Mouse (Mus musculus): Measurements from ENCODE around the gene 6330409D20Rik.

6330409D20Rik gene

DNA sequence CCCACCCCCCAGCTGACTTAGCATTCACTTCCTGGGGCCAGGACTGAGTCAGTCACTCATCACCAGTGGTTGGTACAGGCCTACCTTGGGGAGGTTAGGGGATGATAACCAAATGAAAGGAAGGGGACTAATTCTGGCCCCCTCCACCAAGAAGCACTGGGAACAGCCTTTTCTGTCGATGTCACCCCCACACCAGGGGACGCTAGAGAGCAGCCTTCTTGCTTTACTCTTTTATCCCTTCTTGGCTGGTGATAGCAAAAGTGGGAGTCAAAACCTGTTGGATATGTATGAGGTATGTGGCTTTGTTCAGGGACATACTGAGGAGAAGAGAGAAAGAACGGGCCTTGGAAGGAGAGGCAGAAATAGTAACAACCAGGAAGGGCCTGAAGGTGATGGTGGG is 22.5 kb upstream of the 6330409D20Rik start:
- no peak for TF ChIP-seq GATA4 (IDR thresholded peaks at IDR 0.05; ENCODE audit: insufficient replicate concordance, low read length)

DNA sequence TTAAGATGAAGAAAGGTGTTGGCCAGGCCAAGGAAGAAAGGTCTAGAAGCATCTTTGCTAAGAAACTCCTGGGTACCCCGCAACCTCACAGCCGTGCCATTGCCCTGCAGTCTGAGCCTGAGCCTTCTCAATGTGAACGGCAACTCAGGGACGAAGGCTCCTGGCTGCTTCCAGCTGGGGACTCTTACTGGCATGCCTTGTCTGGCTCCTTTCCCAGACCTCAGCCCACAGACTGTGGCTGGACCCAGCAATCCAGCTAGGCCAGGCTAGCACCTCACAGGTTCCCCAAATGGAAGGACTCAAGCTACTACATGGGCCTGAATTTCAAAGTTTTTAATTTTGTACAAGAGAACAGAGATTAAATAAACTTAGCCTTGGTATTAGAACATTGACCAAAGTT is 21.0 kb upstream of the 6330409D20Rik start:
- no peak for TF ChIP-seq GATA4 (IDR thresholded peaks at IDR 0.05; ENCODE audit: insufficient replicate concordance, low read length)

DNA sequence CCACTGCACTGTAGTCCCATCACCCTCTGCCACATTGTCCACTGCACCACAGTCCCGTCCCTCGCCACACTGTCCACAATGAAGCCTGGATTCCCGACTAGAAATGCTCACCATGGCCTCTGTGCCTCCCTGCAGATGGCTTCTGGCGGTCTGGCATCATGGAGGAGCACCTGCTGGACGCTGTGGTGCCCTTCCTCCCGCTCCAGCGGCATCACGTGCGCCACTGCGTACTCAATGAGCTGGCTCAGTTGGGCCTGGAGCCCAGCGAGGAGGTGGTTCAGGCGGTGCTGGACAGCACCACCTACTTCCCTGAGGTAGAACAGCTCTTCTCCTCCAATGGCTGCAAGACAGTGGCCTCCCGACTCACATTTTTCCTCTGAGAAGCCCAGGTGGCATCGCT is 20.5 kb upstream of the 6330409D20Rik start:
- TF ChIP-seq GATA4 (IDR thresholded peaks at IDR 0.05; ENCODE audit: insufficient replicate concordance, low read length), result no peak

DNA sequence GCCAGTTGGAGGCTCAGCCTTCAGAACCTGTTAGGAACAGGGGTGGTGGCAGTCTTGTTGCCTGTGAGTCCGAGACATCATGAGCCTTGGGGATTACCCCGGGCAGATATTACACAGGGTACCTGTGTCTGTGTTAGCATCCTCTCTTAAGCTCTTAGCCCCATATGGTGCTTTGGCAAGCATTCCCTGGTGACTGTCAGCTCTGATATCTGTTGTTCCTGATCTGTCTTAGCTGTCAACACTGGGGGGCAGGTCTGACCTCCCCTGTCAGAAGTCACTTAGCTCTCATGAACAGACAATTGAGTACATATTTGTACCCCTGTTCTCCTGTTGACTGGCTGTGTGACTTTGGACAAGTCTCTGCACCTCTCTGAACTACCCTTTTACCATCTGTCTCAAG is 18.2 kb upstream of the 6330409D20Rik start:
- no peak for TF ChIP-seq GATA4 (IDR thresholded peaks at IDR 0.05; ENCODE audit: insufficient replicate concordance, low read length)

DNA sequence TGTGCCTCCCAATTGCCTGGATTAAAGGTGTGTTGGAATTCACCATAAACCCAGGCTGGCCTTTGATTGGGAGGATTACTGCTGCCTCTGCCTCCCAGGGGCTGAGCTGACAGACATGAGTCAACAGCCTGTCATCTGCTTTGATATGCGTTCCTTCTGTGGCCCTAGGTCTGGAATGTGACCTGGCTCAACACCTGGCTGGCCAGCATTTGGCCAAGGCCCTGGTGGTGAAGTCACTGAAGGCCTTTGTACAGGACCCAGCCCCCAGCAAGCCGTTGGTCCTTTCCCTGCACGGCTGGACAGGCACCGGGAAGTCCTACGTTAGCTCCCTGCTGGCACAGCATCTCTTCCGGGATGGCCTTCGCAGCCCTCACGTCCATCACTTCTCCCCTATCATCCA is 17.7 kb upstream of the 6330409D20Rik start:
- no peak for TF ChIP-seq GATA4 (IDR thresholded peaks at IDR 0.05; ENCODE audit: insufficient replicate concordance, low read length)

DNA sequence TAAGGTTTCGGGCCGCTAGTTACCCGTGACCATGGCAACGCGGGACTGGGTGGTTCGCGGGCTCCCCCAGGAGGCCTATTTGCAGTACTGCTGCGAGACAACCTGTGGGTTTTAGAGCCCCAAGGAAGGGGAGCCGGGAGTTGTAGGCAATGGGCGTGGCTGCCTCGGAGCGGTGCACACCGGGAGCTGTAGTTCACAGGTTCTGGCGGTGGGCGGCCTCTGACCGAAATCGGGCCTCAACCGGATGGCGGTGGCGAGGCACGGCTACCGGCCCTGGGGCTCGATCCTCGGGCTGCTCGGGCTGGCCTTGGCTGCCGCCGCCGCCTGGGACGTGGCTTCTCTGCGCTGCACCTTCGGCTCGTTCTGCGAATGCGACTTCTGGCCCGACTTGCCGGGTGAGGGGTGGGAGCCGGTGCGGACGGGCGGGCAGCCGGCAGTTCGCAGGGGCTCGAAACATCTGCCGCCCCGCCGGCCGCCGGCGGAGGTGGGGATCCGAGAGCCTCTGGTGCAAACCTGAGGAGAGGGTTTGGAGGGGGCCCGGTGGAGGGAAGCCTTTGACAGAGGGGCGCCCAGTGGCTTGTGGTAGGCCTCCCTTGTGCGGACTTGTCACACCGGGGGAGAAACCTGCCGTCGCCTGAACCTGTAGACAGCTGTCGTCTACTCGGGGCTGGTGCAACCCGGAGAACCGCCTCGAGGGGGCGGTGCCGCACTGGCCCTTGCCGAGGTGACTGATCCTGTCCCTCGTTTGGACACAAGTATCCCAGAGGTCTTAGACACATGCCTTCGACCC is 16.4 kb upstream of the 6330409D20Rik start, which contains the start of gene Tor2a:
Gene Tor2a, plus strand, starts transcription at position 179 of the 790 bp plus-strand sequence.
- no peak; the same call in 1 of the 2 replicates for TF ChIP-seq GATA4 (IDR thresholded peaks at IDR 0.05; ENCODE audit: insufficient replicate concordance, low read length)

DNA sequence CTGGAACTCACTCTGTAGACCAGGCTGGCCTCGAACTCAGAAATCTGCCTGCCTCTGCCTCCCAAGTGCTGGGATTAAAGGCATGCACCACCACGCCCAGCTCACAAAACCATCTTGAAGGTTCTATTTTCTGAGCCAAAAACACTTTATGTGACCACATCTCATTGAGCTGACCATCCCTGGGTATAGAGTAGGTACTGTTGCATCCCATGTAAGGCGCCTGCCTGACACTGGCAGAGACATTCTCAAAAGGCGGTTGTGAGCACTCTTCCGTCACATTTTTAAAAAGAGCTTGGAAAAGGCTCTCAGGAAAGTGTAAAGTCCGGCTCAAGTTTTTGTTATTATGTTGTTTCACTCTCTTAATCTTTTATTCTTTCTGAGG is 15.8 kb upstream of the 6330409D20Rik start:
- TF ChIP-seq GATA4 (IDR thresholded peaks at IDR 0.05; ENCODE audit: insufficient replicate concordance, low read length), result no peak

DNA sequence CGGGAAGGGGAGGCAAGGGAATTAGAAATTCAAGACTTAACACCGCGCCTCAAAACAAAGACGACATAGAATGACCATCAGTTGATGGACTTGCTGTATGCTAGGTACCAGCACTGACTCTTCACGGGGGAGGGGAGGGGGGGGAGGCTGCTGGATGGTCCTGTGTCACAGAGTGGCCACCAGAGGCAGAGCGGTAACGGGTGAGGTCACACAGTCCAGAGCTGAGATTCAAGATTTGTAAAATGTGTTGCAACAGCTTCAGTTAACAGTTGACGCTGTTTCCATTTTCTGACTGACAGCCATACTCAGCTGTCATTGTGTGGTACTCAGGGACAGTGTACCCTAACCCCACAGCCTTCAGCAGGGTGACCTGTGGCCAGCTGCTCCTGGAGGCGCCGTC is 11.4 kb upstream of the 6330409D20Rik start:
- no peak for TF ChIP-seq GATA4 (IDR thresholded peaks at IDR 0.05; ENCODE audit: insufficient replicate concordance, low read length)

DNA sequence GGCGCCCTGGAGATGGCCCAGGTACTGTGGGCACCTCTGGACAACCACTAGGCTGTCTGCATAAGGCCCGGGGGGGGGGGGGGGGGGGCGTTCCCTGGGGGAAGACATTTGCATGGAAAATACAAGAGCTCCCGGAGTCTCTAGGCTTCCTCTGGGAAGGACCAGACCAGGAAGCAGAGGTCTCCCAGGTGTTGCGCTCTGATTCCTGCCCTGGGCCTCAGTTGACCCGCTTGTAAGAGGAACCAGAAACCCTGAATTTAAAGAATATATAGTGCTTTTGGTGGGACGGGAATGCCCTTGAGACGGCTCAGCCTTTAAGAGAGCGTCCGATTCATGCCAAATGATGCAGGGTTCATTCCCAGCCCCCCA is 10.8 kb upstream of the 6330409D20Rik start:
- no peak for TF ChIP-seq GATA4 (IDR thresholded peaks at IDR 0.05; ENCODE audit: insufficient replicate concordance, low read length)

DNA sequence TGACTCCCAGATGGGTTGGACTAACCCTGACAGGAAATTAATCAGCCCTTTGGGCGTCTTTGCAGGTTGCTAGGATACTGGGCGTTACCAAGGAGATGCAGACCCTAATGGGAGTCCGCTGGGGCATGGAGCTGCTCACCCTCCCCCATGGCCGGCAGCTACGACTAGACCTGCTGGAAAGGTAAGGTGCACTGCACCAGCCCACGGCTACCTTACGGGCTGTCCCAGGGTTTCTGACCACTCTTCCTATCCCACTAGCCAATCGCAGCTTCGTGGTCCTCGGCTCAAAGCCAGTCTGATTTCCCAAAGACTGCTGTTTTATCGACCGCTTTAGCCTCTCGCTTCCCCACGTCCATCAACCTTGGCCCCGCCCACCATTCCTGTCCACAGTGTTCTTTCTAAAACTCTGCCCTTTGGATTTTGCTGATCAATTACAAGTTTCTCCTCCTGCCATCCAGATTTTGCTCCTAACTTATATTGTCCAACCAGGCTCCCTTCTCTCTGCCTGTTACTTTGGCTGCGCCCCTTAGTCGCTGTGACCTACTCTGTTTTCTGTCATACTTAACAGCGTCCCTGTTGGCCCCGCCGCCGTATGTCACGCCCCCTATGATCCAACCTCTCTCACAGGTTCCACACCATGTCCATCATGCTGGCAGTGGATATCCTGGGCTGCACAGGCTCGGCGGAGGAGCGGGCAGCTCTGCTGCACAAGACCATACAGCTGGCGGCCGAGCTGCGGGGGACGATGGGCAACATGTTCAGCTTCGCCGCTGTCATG is 10.3 kb upstream of the 6330409D20Rik start:
- no peak for TF ChIP-seq GATA4 (IDR thresholded peaks at IDR 0.05; ENCODE audit: insufficient replicate concordance, low read length)

DNA sequence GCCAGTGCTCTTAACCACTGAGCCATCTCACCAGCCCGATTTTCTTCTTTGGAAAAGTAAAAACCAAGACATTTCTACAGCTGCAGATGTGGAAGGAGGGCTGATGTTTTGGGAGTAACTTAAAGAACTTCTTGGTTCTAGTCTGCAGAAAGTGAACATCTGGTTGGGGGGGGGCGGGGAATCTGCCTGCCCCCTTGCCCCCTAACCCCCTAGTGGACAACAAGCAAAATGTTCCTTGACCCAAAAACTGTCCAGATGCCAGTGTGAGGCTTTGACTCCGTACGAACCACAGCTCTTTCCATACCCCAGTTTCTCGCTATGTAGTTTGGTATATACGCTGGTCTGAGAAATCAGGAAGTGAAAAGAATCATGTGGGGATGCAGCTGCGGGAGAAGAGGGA is 9.4 kb upstream of the 6330409D20Rik start:
- no peak for TF ChIP-seq GATA4 (IDR thresholded peaks at IDR 0.05; ENCODE audit: insufficient replicate concordance, low read length)

DNA sequence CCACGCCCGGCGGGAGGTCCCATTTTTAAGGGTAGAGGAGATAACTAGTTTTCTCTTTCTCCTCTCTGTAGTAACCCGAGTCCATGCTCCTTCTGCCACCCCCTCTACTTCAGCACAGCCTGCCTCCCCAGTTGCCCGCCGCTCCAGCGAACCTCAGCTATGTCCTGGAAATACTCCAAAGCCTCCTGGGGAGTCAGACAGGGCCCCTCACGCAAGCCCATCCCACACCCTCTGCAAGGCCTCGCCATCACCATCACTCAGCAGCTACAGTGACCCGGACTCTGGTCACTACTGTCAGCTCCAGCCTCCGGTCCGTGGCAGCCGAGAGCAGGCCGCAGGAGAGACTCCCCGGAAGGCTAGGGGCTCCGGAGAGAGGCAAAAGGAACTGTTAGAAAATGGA is 8.3 kb upstream of the 6330409D20Rik start:
- TF ChIP-seq GATA4 (IDR thresholded peaks at IDR 0.05; ENCODE audit: insufficient replicate concordance, low read length), result no peak

DNA sequence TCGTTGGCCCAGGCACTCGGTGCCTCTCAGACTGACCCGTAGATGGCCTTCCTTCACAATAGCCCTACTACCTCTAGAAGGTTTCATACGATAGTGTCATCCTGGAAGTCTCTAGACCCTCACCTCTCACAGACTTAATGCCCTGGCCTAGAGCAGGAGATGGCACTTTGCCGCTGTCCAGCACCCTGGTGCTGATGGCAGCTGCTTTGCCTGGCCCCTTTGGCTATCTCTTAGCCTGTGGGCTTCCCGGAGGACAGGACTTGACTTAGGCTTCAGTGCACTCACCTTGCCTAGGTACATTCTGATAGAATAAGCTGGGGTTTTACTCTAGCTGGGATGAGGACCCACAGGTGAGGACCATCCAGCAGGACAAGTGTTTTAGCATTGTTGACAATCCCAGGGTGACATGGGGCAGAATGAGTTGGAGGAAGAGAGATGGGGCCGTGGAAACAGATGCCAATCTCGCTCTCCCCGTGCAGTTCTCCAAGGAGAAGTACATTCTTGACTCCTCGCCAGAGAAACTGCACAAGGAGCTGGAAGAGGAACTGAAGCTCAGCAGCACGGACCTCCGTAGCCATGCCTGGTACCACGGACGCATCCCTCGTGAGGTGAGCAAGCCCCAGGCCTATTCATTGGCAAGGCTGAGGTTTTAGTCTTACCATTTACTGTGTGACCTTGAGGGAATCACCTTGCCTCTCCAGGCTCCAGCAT is 3.6 kb upstream of the 6330409D20Rik start:
- no peak for TF ChIP-seq GATA4 (IDR thresholded peaks at IDR 0.05; ENCODE audit: insufficient replicate concordance, low read length)

DNA sequence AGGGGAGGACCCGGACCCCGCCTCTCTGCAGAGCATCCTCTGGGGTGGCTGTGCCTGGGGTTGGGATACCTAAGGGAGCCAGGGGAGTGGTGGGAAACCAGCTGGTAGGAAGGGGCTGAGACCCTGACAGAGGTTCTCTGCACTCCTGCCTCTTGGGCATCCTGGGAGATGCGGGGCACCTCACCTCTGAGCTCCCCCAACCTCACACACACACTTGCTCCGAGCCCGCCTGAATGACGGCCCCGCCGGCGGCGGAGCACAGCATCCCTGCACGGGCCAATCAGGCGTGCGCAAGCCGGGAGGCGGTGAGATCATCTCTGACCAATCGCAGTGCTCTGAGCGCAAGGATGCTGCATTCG is 1.3 kb upstream of the 6330409D20Rik start:
- TF ChIP-seq GATA4 (IDR thresholded peaks at IDR 0.05; ENCODE audit: insufficient replicate concordance, low read length), result no peak

DNA sequence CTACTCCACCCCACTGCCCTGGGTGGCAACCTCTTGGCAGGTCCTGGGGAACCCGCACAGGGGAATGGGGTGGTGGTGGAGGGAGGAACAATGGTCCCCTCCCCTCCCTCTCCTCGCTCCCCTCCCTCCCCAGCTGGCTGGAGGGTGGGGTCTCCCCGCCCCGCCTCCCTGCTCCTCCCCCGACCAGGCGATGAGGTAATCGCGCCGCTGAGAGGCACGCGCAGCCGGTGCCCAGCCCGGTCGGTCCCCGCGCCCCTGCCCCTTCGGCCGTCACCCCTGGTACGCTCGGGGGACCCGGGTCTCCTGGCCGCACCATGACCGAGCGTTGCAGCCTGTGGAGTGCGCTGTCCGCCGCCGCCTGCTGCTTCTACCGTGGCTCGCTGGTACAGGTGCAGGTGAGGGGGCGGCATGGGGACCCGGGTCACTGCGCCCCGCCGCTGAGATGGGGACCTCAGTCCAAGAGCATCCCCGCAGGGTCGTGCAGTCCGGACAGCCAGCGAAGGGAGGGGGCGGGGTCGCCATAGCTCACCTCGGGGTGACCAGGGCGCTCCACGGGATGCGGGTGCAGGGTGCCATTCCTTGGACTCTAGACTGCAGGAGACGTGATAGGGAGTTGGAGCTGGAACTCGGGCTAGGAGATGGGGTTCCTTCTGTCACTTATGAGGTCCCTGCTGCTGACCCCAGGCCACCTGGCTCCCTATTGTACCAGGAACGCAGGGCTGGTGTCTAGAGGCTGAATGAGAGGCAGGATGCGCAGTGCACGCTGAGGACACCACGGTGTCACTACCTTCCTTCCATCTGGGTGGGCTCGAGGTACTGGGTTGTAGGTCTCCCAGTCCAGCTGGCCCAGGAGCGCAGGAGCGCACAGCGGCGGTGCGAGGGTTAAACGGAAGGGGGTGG is 707 bp upstream of the 6330409D20Rik start:
- no peak for TF ChIP-seq GATA4 (IDR thresholded peaks at IDR 0.05; ENCODE audit: insufficient replicate concordance, low read length)

Measured in liver, adult (tissue).